Mouse (Mus musculus) liver, embryonic 14.5 days (tissue): Measurements from ENCODE around the gene Oaf. TPM values are rescaled to one million over a fixed set of nuclear protein-coding genes. Genes with fewer than 3 reads are reported as not detected.

Source experiments
- ATAC-seq: fragments of 200-750 bp; cut with Nextera tagmentation; 2 replicates; pipeline ENCODE4 v1.8.0; 2017; ENCODE audit warnings: moderate number of reproducible peaks, mild to moderate bottlenecking, moderate library complexity; ENCODE audit not compliant: insufficient read depth
- DNase-seq, 3 experiments: peaks; one replicate each; pipeline ENCODE4 v3.0.0-alpha.2; 2012 to 2013; ENCODE audit warnings: low read depth in 3 of 3, low spot score in 3 of 3
- H3K27ac ChIP-seq: fragments of 300-500 bp; sonication (generic); 2 replicates; pipeline ENCODE4 v1.5.1; 2014; ENCODE audit warnings: moderate library complexity, mild to moderate bottlenecking, control low read depth, inconsistent platforms
- H3K27me3 ChIP-seq: fragments of 300-500 bp; sonication (generic); 2 replicates; pipeline ENCODE4 v1.6.1; 2014; ENCODE audit warnings: mild to moderate bottlenecking, low read length, moderate library complexity; ENCODE audit not compliant: control insufficient read depth, insufficient read depth
- H3K36me3 ChIP-seq: fragments of 300-500 bp; sonication (generic); replicated peaks from 2 replicates; pipeline ENCODE4 v1.6.1; 2014; ENCODE audit warnings: low read depth; ENCODE audit not compliant: control insufficient read depth, insufficient read depth
- H3K4me1 ChIP-seq, 2 experiments: fragments of 200-500 bp in 1 of 2; fragments of 300-500 bp in 1 of 2; sonication (generic) in 1 of 2; replicated peaks; 2 replicates each; pipeline ENCODE4 v1.6.1; 2012 to 2014; ENCODE audit warnings: antibody characterized with exemption in 1 of 2, inconsistent platforms in 1 of 2, low read length in 1 of 2; ENCODE audit not compliant: control insufficient read depth in 2 of 2, insufficient read depth in 2 of 2
- H3K4me2 ChIP-seq: fragments of 300-500 bp; sonication (generic); 2 replicates; pipeline ENCODE4 v1.6.1; 2014; ENCODE audit warnings: low read depth, mild to moderate bottlenecking, control low read depth, moderate library complexity
- H3K4me3 ChIP-seq, 2 experiments: fragments of 200-500 bp in 1 of 2; fragments of 300-500 bp in 1 of 2; sonication (generic) in 1 of 2; 2 replicates each; pipeline ENCODE4 v1.5.1; 2012 to 2014; ENCODE audit warnings: low read depth in 2 of 2, low read length in 2 of 2, mild to moderate bottlenecking in 2 of 2, control low read depth in 1 of 2, inconsistent platforms in 1 of 2, moderate library complexity in 1 of 2; ENCODE audit not compliant: insufficient read depth in 1 of 2
- H3K9ac ChIP-seq: fragments of 300-500 bp; sonication (generic); replicated peaks from 2 replicates; pipeline ENCODE4 v1.6.1; 2014; ENCODE audit warnings: mild to moderate bottlenecking, control low read depth, moderate library complexity
- H3K9me3 ChIP-seq: fragments of 300-500 bp; sonication (generic); 2 replicates; pipeline ENCODE4 v1.6.1; 2016; ENCODE audit warnings: low read length, mixed read lengths; ENCODE audit not compliant: control insufficient read depth
- CTCF ChIP-seq: IDR thresholded peaks from 2 replicates; pipeline ENCODE4 v1.5.1; 2016; ENCODE audit warnings: antibody characterized with exemption, low read depth, control low read depth
- EP300 ChIP-seq: IDR thresholded peaks from 2 replicates; pipeline ENCODE4 v1.6.1; 2016; ENCODE audit warnings: antibody characterized with exemption, low read depth
- WGBS: fragments of 180-500 bp; shearing (Covaris S2); extraction: QIAGEN DNeasy Blood & Tissue Kit; methylation state at CpG from one replicate; pipeline ENCODE4 v1.1.7; 2014; ENCODE audit not compliant: insufficient replicate concordance; 5-methylcytosine and 5-hydroxymethylcytosine counted together
- polyA plus RNA-seq, 2 experiments: library from polyadenylated mRNA; depleted of rRNA in 1 of 2; stranded (reverse) in 1 of 2; unstranded in 1 of 2; fragments of >200 nt; fragmentation: Nextera tagmentation in 1 of 2; extraction: Ambion mirVana in 1 of 2; gene quantifications; 2 replicates each; pipeline versions ENCODE4 v1.2.1 to v1.2.3; 2012 to 2014

The Oaf gene
- polyA plus RNA-seq, 2 experiments = 29.4 to 37.1 TPM

- TF ChIP-seq EP300 (no peak), CTCF (no peak)
- DNase-seq (no peak), ATAC-seq (no peak)
- no peaks in the 10 kb centered on the region for H3K9me3 ChIP-seq
- H3K27ac ChIP-seq = peak overlapping the region; percentile 91
- H3K4me2 ChIP-seq = peak overlapping the region; percentile 72
- peak overlapping the region; percentile 86 for H3K9ac ChIP-seq
- peaks cover 9% of the 10 kb centered on the region for H3K36me3 ChIP-seq
- H3K27me3 ChIP-seq = no peaks in the 10 kb centered on the region
- H3K4me3 ChIP-seq = peak overlapping the region; percentile 74 to 86
- WGBS = 1% methylated on average over 51 of the region's 51 CpGs
- peaks cover 71 to 79% of the 10 kb centered on the region in 2 experiments for H3K4me1 ChIP-seq
These were observed 823 bp downstream of the Oaf start for GRCm38 (mm10) chr9:43238631-43239545.

GRCm38 (mm10) chr9:43238167-43238566 lies 1.5 kb downstream of the Oaf start:
- H3K9me3 ChIP-seq = no peaks in the 10 kb centered on the region
- DNase-seq (no peak), ATAC-seq (no peak)
- 4% methylated on average over 2 of the region's 2 CpGs for WGBS
- peaks cover 76 to 79% of the 10 kb centered on the region in 2 experiments for H3K4me1 ChIP-seq
- TF ChIP-seq EP300 (no peak), CTCF (no peak)
- H3K36me3 ChIP-seq = peaks cover 13% of the 10 kb centered on the region
- no peaks in the 10 kb centered on the region for H3K27me3 ChIP-seq
- H3K27ac ChIP-seq = peak overlapping the region; percentile 91
- H3K4me3 ChIP-seq = peak overlapping the region; percentile 74 to 86
- H3K4me2 ChIP-seq = peak overlapping the region; percentile 72
- H3K9ac ChIP-seq = peak overlapping the region; percentile 86

GRCm38 (mm10) chr9:43237111-43237775 lies 2.5 kb downstream of the Oaf start:
- peaks cover 76 to 79% of the 10 kb centered on the region in 2 experiments for H3K4me1 ChIP-seq
- DNase-seq = no peak
- H3K4me3 ChIP-seq = peak overlapping the region; percentile 74 to 86
- peak overlapping the region; percentile 72 for H3K4me2 ChIP-seq
- peak overlapping the region; percentile 86 for H3K9ac ChIP-seq
- TF ChIP-seq CTCF (no peak), EP300 (no peak)
- 51% methylated on average over 7 of the region's 7 CpGs for WGBS
- H3K27me3 ChIP-seq = no peaks in the 10 kb centered on the region
- ATAC-seq = no peak
- peak overlapping the region; percentile 48 for H3K27ac ChIP-seq
- H3K36me3 ChIP-seq = peaks cover 18% of the 10 kb centered on the region
- no peaks in the 10 kb centered on the region for H3K9me3 ChIP-seq

GRCm38 (mm10) chr9:43236576-43236975 lies 3.1 kb downstream of the Oaf start:
- H3K4me1 ChIP-seq = peaks cover 72 to 78% of the 10 kb centered on the region in 2 experiments
- H3K9me3 ChIP-seq = no peaks in the 10 kb centered on the region
- peaks cover 18% of the 10 kb centered on the region for H3K36me3 ChIP-seq
- no peak overlapping the region for H3K4me2 ChIP-seq
- no peaks in the 10 kb centered on the region for H3K27me3 ChIP-seq
- H3K9ac ChIP-seq = no peak overlapping the region
- DNase-seq (no peak), ATAC-seq (no peak)
- WGBS = 89% methylated on average over 7 of the region's 7 CpGs
- no peak overlapping the region for H3K27ac ChIP-seq
- no peak overlapping the region for H3K4me3 ChIP-seq
- TF ChIP-seq CTCF (no peak), EP300 (no peak)

GRCm38 (mm10) chr9:43236106-43236505 lies 3.6 kb downstream of the Oaf start:
- Histone ChIP-seq H3K27ac (no peak overlapping the region; the same call in 1 of the 2 replicates), H3K9me3 (no peaks in the 10 kb centered on the region), H3K9ac (no peak overlapping the region), H3K4me1 (peaks cover 68 to 79% of the 10 kb centered on the region in 2 experiments), H3K4me2 (no peak overlapping the region; the same call in 1 of the 2 replicates), H3K36me3 (peaks cover 18% of the 10 kb centered on the region), H3K27me3 (no peaks in the 10 kb centered on the region), H3K4me3 (no peak overlapping the region)
- TF ChIP-seq CTCF = no peak
- no peak for TF ChIP-seq EP300
- DNase-seq (no peak), ATAC-seq (no peak)
- 78% methylated on average over 1 of the region's 1 CpGs for WGBS
